Mouse (Mus musculus) hindbrain, embryonic 15.5 days (tissue): ENCODE results near the gene Olfr544. TPM values are rescaled to one million over a fixed set of nuclear protein-coding genes. Genes with fewer than 3 reads are reported as not detected.
A peak's percentile ranks its signal among the peaks of the same experiment; 100 is the strongest.

Experiments
- ATAC-seq: fragments of 200-750 bp; cut with Nextera tagmentation; 2 replicates; pipeline ENCODE4 v1.8.0; 2017; ENCODE audit warnings: low read depth, moderate number of reproducible peaks, moderate TSS enrichment; ENCODE audit not compliant: low FRiP score
- H3K27ac ChIP-seq: fragments of 300-500 bp; sonication (generic); replicated peaks from 2 replicates; pipeline ENCODE4 v1.5.1; 2015; ENCODE audit warnings: mild to moderate bottlenecking, inconsistent platforms
- H3K27me3 ChIP-seq: fragments of 300-500 bp; sonication (generic); 2 replicates; pipeline ENCODE4 v1.6.1; 2015; ENCODE audit warnings: control low read depth, inconsistent platforms
- H3K36me3 ChIP-seq: fragments of 300-500 bp; sonication (generic); 2 replicates; pipeline ENCODE4 v1.6.1; 2015; ENCODE audit warnings: control low read depth, inconsistent platforms
- H3K4me1 ChIP-seq: fragments of 300-500 bp; sonication (generic); replicated peaks from 2 replicates; pipeline ENCODE4 v1.6.1; 2015; ENCODE audit warnings: control low read depth, inconsistent platforms
- H3K4me2 ChIP-seq: fragments of 300-500 bp; sonication (generic); 2 replicates; pipeline ENCODE4 v1.6.1; 2015; ENCODE audit warnings: moderate library complexity, mild to moderate bottlenecking, inconsistent platforms
- H3K4me3 ChIP-seq: fragments of 300-500 bp; sonication (generic); 2 replicates; pipeline ENCODE4 v1.5.1; 2015; ENCODE audit warnings: mild to moderate bottlenecking, inconsistent platforms
- H3K9ac ChIP-seq: fragments of 300-500 bp; sonication (generic); 2 replicates; pipeline ENCODE4 v1.6.1; 2015; ENCODE audit warnings: inconsistent platforms
- H3K9me3 ChIP-seq: fragments of 300-500 bp; sonication (generic); 2 replicates; pipeline ENCODE4 v1.6.1; 2016; ENCODE audit warnings: control low read depth, inconsistent platforms
- WGBS: fragments of 180-500 bp; shearing (Covaris S2); methylation state at CpG from one replicate; pipeline ENCODE4 v1.1.7; 2015; 5-methylcytosine and 5-hydroxymethylcytosine counted together
- polyA plus RNA-seq: library from polyadenylated mRNA; unstranded; fragments of >200 nt; fragmentation: Nextera tagmentation; extraction: Ambion mirVana; gene quantifications from 2 replicates; pipeline ENCODE4 v1.2.1, GENCODE M21; 2015

Gene Olfr544
- polyA plus RNA-seq, 1 experiment from 2014 or later, result 0.18 TPM

GRCm38 (mm10) chr7:102476601-102477000 lies 11.5 kb downstream of the Olfr544 start:
- 92% methylated on average over 5 of the region's 5 CpGs for WGBS
- Histone ChIP-seq H3K4me3 (no peak overlapping the region), H3K9me3 (no peaks in the 10 kb centered on the region), H3K27me3 (no peaks in the 10 kb centered on the region), H3K4me1 (no peaks in the 10 kb centered on the region), H3K4me2 (no peak overlapping the region), H3K9ac (no peak overlapping the region), H3K27ac (no peak overlapping the region), H3K36me3 (no peaks in the 10 kb centered on the region)
- ATAC-seq, result no peak

- Histone ChIP-seq H3K27ac (no peak overlapping the region), H3K36me3 (peaks cover 12% of the 10 kb centered on the region), H3K4me2 (no peak overlapping the region), H3K27me3 (no peaks in the 10 kb centered on the region), H3K9me3 (no peaks in the 10 kb centered on the region), H3K4me1 (no peaks in the 10 kb centered on the region), H3K9ac (no peak overlapping the region), H3K4me3 (no peak overlapping the region)
- no peak for ATAC-seq
- 79% methylated on average over 5 of the region's 5 CpGs for WGBS
These were observed 15.4 kb downstream of the Olfr544 start for GRCm38 (mm10) chr7:102472675-102473074.

- no peak overlapping the region for H3K9ac ChIP-seq
- no peaks in the 10 kb centered on the region for H3K9me3 ChIP-seq
- ATAC-seq, result no peak
- H3K27ac ChIP-seq, result no peak overlapping the region
- H3K4me3 ChIP-seq, result no peak overlapping the region
- H3K4me1 ChIP-seq, result no peaks in the 10 kb centered on the region
- H3K36me3 ChIP-seq, result peaks cover 50% of the 10 kb centered on the region
- no peaks in the 10 kb centered on the region for H3K27me3 ChIP-seq
- WGBS, result 90% methylated on average over 8 of the region's 8 CpGs
- no peak overlapping the region for H3K4me2 ChIP-seq
These were observed 20.5 kb downstream of the Olfr544 start for GRCm38 (mm10) chr7:102467566-102467965.

- H3K27ac ChIP-seq, result no peak overlapping the region
- H3K4me1 ChIP-seq, result no peaks in the 10 kb centered on the region
- H3K4me2 ChIP-seq, result no peak overlapping the region
- 83% methylated on average over 5 of the region's 5 CpGs for WGBS
- no peak for ATAC-seq
- H3K4me3 ChIP-seq, result no peak overlapping the region
- peaks cover 72% of the 10 kb centered on the region for H3K36me3 ChIP-seq
- no peaks in the 10 kb centered on the region for H3K9me3 ChIP-seq
- H3K27me3 ChIP-seq, result no peaks in the 10 kb centered on the region
- H3K9ac ChIP-seq, result no peak overlapping the region
These were observed 29.3 kb downstream of the Olfr544 start for GRCm38 (mm10) chr7:102458618-102459380.

- ATAC-seq, result no peak
- peaks cover 38% of the 10 kb centered on the region for H3K36me3 ChIP-seq
- no peaks in the 10 kb centered on the region for H3K27me3 ChIP-seq
- H3K27ac ChIP-seq, result no peak overlapping the region
- peaks cover 18% of the 10 kb centered on the region for H3K4me1 ChIP-seq
- H3K9me3 ChIP-seq, result no peaks in the 10 kb centered on the region
- no peak overlapping the region for H3K9ac ChIP-seq
- no peak overlapping the region for H3K4me2 ChIP-seq
- WGBS, result 94% methylated on average over 9 of the region's 9 CpGs
- H3K4me3 ChIP-seq, result no peak overlapping the region
These were observed 41.7 kb downstream of the Olfr544 start for GRCm38 (mm10) chr7:102446438-102446837.

- no peaks in the 10 kb centered on the region for H3K9me3 ChIP-seq
- no peak for ATAC-seq
- 87% methylated on average over 2 of the region's 2 CpGs for WGBS
These were observed 43.8 kb downstream of the Olfr544 start for GRCm38 (mm10) chr7:102444301-102444700.

GRCm38 (mm10) chr7:102442432-102442831 lies 45.7 kb downstream of the Olfr544 start:
- 0% methylated on average over 4 of the region's 4 CpGs for WGBS
- Histone ChIP-seq H3K27ac (0 out of 2 replicates have a peak overlapping the region, but pooled peaks have one; percentile 58), H3K4me2 (peak overlapping the region; percentile 78), H3K9ac (peak overlapping the region; percentile 69), H3K9me3 (no peaks in the 10 kb centered on the region), H3K27me3 (no peaks in the 10 kb centered on the region), H3K4me1 (peaks cover 18% of the 10 kb centered on the region), H3K36me3 (peaks cover 9% of the 10 kb centered on the region), H3K4me3 (peak overlapping the region; percentile 80)
- no peak for ATAC-seq

More at GRCm38 (mm10) chr7:102444301-102444700, 43.8 kb downstream of the Olfr544 start:
- no peak overlapping the region for H3K4me3 ChIP-seq
- peaks cover 18% of the 10 kb centered on the region for H3K4me1 ChIP-seq
- no peak overlapping the region for H3K9ac ChIP-seq
- H3K27me3 ChIP-seq, result no peaks in the 10 kb centered on the region
- H3K27ac ChIP-seq, result no peak overlapping the region
- no peak overlapping the region for H3K4me2 ChIP-seq
- peaks cover 19% of the 10 kb centered on the region for H3K36me3 ChIP-seq

GRCm38 (mm10) chr7:102441657-102442391 lies 46.3 kb downstream of the Olfr544 start, which contains the start of gene Rrm1:
Gene Rrm1, plus strand, starts transcription at chr7:102441695.
- ATAC-seq, result peak; percentile 99
- H3K4me1 ChIP-seq, result peaks cover 18% of the 10 kb centered on the region
- under 1% methylated on average over 48 of the region's 56 CpGs for WGBS

GRCm38 (mm10) chr7:102440822-102441656 lies 47.1 kb downstream of the Olfr544 start:
- H3K27ac ChIP-seq, result peak overlapping the region; percentile 73; the same call in 1 of the 2 replicates
- H3K4me3 ChIP-seq, result peak overlapping the region; percentile 80
- H3K9me3 ChIP-seq, result no peaks in the 10 kb centered on the region
- H3K4me1 ChIP-seq, result peaks cover 18% of the 10 kb centered on the region
- peak; percentile 5 for ATAC-seq
- H3K36me3 ChIP-seq, result peaks cover 5% of the 10 kb centered on the region
- H3K27me3 ChIP-seq, result no peaks in the 10 kb centered on the region
- H3K4me2 ChIP-seq, result peak overlapping the region; percentile 78
- WGBS, result 52% methylated on average over 15 of the region's 15 CpGs
- no peak overlapping the region for H3K9ac ChIP-seq

More at GRCm38 (mm10) chr7:102441657-102442391, 46.3 kb downstream of the Olfr544 start, which contains the start of gene Rrm1:
- Histone ChIP-seq H3K27ac (peak within 1 kb of the TSS; percentile 73), H3K27me3 (no peaks in the 10 kb centered on the region), H3K36me3 (peaks cover 7% of the 10 kb centered on the region), H3K9ac (peak within 1 kb of the TSS; percentile 69), H3K9me3 (no peaks in the 10 kb centered on the region), H3K4me2 (peak within 1 kb of the TSS; percentile 78), H3K4me3 (peak within 1 kb of the TSS; percentile 80)

GRCm38 (mm10) chr7:102434344-102434743 lies 53.8 kb downstream of the Olfr544 start:
- H3K36me3 ChIP-seq, result no peaks in the 10 kb centered on the region
- H3K27ac ChIP-seq, result no peak overlapping the region
- H3K4me3 ChIP-seq, result no peak overlapping the region
- H3K9me3 ChIP-seq, result no peaks in the 10 kb centered on the region
- ATAC-seq, result no peak
- H3K4me1 ChIP-seq, result no peaks in the 10 kb centered on the region
- H3K27me3 ChIP-seq, result no peaks in the 10 kb centered on the region
- WGBS, result 77% methylated on average over 2 of the region's 2 CpGs
- H3K9ac ChIP-seq, result no peak overlapping the region
- H3K4me2 ChIP-seq, result no peak overlapping the region
